Mouse (Mus musculus) ovary, postnatal 14 days (tissue): ENCODE data around the gene Fgd1.

Experiments used
- DNase-seq: peaks from one replicate; pipeline ENCODE4 v3.0.0; 2022; ENCODE audit warnings: low spot score

Gene Fgd1

DNA sequence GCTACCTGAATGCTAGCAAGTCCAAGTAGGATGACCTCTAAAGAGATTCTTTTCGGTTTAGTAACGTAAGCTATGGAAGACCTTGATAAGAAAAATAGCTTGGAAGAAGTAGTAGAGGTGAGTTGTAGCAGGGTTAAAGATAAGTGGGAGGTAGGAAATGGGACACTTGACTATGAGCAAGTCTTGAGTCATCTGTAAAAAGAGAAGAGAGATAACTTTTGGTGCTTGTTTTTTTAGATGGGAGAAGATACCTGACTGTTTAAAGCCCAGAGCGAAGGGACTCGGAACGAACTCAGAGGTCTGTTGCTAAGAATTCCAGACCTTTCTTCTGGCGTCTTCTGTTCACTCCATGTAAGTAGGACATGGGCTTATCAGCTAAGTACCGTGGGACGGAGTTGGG is at the start of gene Fgd1:
Gene Fgd1, plus strand, starts transcription at position 301 of the 400 bp plus-strand sequence.
- no peak for DNase-seq

GRCm38 (mm10) chrX:150996775-150997174 is 49.2 kb upstream of the Fgd1 start:
- DNase-seq = no peak

GRCm38 (mm10) chrX:151016938-151017877 is 28.7 kb upstream of the Fgd1 start, which contains the start of gene Gnl3l:
Gene Gnl3l (minus strand): TSS chrX:151017322.
- DNase-seq = peak; percentile 77

- no peak for DNase-seq
Observed at GRCm38 (mm10) chrX:151017897-151018296, 28.1 kb upstream of the Fgd1 start.

DNA sequence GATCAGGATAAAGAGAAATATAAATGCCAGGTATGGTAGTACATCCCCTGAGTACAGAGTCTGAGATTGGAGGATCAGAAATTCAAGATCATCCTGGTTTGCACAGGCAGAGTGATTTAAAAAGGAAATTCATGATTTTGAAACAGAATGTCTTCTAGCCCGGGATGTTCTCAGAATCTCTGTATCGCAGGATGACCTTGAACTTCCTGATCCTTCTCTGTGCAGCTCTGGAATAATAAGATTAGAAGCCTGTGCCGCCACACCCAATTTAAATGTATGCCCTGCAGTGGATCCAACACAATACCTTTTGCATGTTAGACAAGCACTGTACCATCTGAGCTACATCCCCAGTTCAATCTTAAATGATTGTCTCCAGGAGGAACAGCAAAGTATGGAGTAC is 27.2 kb upstream of the Fgd1 start:
- no peak for DNase-seq

GRCm38 (mm10) chrX:151031400-151031799 is 14.6 kb upstream of the Fgd1 start:
- no peak for DNase-seq

DNA sequence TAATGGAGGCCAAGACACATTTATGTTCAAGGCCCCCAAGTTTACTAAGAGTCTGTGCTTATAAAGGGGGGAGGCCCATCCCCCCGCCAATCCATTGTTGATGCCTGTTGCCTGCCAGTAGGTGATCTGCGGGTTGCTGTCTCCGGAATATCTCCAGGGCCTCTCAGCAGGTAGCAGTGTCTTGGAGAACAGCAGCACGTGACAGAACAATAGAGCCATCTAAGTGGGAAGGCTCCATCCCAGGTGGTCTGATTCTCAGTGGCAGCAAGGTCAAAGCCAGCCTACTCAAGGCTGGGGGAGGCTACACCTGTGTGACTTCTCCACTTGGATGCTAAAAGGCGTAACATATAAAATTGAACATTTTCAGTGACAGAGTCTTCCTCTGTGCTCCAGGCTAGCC is 4.7 kb upstream of the Fgd1 start:
- DNase-seq = no peak

- DNase-seq = no peak
Observed at GRCm38 (mm10) chrX:151046321-151046720, 371 bp downstream of the Fgd1 start.

DNA sequence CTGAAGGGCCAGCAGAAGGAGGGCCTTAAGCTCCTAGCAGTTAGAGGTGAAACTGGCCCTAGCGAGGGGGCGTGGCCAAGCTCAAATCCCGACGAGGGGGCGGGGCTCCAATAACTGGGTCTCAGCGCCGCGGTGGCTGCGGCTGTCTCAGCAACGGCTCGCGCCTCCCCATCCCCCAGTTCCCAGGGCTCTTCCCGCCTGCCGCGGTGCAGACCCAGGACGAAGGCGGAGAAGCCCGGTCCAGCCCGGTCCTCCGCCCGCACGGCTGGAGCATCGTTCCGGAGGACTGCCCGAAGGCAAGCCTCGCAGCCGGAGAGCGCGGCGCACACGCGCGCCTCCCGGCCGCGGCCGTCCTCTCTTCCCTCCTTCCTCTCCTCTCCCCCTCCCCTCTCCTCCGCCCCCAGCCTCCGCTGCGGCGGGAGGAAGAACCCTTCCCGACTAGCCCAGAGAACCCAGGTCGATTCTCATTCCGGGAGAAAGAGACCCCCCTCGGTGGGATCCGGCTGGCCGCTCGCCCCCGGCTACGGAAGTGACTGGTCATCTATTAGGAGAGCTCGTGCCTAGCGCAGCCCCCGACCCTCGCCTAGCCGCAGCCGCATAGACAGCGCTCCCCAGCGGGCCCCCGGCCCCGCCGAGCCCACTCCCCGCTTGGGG is 954 bp downstream of the Fgd1 start:
- peak; percentile 70 for DNase-seq

DNA sequence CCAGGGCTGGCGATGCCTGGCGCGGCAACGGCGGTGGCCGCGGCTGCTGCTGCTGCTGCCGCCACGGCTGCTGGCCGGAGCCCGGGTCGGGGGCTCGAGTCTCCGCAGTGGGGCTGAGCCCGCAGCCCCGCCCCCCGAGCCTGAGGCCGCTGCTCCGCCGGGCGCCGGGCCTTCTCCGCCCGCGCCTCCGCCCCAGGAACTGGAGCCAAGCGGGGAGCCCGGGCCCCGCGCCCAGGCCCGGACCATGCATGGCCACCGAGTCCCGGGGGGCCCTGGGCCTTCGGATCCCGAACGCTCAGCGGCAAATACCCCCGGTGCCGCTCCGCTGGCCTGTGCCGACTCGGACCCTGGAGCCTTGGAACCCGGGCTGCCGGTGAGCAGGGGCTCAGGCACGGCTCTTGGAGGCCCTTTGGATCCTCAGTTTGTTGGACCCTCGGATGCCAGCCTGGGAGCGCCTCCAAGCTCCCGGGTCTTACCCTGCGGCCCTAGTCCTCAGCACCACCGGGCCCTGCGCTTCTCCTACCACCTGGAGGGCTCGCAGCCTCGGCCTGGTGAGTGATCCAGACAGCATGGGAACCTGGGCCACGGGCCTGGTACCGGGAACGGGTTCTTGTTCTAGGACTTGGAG is 1.6 kb downstream of the Fgd1 start:
- peak; percentile 18 for DNase-seq

DNA sequence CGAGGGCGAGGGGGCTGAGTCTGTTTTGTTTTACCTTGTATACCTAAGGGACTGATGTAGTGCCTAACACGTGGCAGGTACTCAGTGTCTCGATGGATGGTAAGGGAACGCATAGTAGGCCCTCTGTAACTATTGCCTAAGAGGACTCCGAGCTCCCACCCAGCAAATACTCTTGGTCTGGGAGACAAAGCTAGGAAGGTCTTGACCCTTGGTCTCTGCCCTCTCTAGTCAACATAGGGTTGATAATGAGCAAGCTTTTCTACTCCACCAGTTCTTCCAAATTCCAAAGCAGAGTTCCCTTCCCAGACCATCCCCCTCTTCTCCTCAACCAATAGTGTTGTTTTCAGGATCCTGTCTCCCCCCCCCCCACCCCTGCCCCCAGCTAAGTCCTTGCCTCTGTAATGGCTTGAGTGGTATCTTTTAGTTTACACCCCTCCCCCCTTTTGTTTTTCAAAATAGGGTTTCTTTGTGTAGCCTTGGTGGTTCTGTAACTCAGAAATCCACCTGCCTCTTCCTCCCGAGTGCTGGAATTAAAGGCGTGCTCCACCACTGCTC is 3.8 kb downstream of the Fgd1 start:
- DNase-seq = no peak

- DNase-seq = no peak
Observed at GRCm38 (mm10) chrX:151050337-151050736, 4.4 kb downstream of the Fgd1 start.

DNA sequence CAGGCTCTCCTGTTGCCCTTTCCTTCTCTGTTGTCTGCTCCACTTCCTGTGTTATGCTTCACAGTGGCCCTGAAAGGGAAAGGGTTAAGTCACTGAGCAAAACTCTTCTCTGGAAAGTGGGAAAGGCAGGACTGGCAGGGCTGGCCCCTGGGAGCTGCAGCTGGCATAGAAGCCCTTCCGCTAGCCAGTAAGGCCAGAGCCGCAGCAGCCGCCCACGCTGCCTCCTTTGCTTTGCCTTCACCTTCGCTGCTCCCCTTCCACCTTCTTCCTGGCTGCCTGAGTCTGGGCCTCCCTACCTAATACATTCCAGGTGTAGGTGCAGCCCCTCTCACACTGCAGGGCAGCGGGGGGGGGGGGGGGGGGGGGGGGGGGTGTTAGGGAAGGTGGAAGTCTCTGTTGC is 8.5 kb downstream of the Fgd1 start:
- no peak for DNase-seq

DNA sequence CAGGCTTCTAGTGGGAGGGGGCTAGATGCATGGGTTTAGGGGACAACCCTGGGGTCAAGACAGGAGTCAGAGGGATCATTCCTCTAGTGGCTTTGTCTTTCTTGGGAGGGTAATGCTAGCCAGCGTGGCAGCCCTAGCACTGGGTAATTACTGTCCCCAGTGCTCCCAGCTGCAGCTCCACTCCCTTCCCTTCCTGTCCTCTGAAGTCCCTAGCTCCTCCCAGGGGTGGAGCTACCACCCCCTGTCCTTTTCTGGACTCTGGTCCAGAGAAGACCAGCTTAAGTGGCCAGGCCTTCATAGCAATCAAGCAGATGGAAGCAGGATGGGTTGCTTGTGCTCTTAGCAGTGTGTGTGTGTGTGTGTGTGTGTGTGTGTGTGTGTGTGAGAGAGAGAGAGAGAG is 9.6 kb downstream of the Fgd1 start:
- no peak for DNase-seq

DNA sequence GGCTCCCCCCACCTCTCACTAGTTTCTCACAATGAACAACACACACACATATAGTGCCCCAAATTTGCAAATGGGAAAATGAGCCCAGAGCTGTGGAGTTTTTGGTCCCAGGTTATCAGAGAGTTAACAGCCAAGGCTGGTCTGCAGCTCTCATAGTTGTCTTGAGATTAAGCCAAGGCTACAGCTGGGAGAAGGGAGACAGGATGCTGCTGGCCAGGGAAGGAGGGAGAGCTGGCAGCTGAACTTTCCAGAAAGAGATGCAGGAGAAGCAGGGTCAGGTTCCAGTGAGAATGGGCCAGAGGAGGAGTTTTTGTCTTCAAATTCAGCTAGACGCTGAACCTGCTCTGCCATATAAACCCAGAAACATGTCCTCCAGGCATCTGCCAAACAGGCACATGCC is 13.4 kb downstream of the Fgd1 start:
- DNase-seq = no peak

DNA sequence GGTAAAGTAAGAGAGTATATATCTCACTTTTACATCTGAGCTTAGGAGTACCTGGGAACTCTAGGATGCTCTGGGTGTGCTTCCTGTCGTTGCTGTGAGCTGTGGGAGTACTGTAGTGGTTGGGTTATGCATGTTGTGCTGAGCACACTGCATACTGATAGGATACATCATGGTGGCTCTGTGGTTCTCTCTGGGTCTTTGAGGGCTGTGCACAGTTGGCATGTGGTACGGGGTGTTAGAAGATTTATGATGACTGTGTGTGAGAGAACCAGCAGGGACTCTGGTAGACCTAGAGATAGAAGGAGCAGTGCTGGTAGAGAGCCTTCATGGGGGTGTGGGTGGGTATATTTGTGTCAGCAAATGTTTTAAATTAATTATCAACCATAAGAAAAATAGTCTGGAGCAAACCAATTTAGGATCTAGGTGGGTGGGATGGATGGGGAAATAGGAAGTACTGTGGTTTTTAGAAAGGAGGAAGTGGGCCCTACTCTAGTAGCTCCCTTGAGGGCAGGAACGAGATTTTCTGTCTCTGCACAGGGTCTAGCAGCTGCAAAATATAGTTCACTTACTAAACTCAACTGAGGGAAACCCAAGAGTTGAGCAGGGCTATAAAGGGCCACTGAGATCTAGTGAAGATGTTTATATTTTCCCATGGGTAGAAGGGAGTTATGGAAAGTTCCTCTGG is 15.8 kb downstream of the Fgd1 start:
- no peak for DNase-seq

GRCm38 (mm10) chrX:151066071-151066666 is 20.2 kb downstream of the Fgd1 start:
- DNase-seq = no peak

- no peak for DNase-seq
Observed at GRCm38 (mm10) chrX:151067876-151068275, 21.9 kb downstream of the Fgd1 start.

DNA sequence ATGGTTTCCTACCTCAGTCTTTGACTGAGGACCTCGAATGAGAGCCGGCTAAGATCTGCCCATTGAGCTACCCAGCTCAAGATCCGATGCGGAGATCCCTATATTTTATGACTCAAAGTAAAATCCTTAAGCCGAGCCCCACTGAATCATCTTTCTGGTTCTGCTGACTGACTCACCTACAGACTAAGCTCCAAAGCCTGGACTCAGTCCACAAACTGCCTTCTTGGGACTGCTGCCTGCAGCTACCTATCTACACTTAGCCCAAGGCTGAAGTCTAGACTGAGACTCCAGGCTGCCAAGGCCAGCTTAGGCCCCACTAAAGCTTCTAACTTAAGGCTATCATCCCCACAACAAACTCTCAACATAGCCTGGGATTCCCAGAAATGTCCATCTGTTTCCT is 30.1 kb downstream of the Fgd1 start:
- DNase-seq = no peak

- DNase-seq = no peak
Observed at GRCm38 (mm10) chrX:151076941-151077485, 31.1 kb downstream of the Fgd1 start.

- DNase-seq = no peak
Observed at GRCm38 (mm10) chrX:151085599-151085998, 39.6 kb downstream of the Fgd1 start.
